Mouse (Mus musculus) midbrain, embryonic 11.5 days (tissue): ENCODE data around the gene Olfr1338. TPM values are rescaled to one million over a fixed set of nuclear protein-coding genes. Genes with fewer than 3 reads are reported as not detected.

ENCODE experiments used
- ATAC-seq: fragments of 200-750 bp; cut with Nextera tagmentation; 2 replicates; pipeline ENCODE4 v1.8.0; 2017; ENCODE audit warnings: moderate TSS enrichment, moderate library complexity; ENCODE audit not compliant: low FRiP score
- DNase-seq: peaks from one replicate; pipeline ENCODE4 v3.0.0; 2015; ENCODE audit warnings: low spot score; ENCODE audit errors: missing footprints
- H3K27ac ChIP-seq: fragments of 300-500 bp; sonication (generic); 2 replicates; pipeline ENCODE4 v1.5.1; 2014; ENCODE audit warnings: low read depth, low read length
- H3K27me3 ChIP-seq: fragments of 300-500 bp; sonication (generic); 2 replicates; pipeline ENCODE4 v1.6.1; 2014; ENCODE audit warnings: mild to moderate bottlenecking, low read length, moderate library complexity, mixed read lengths; ENCODE audit not compliant: control insufficient read depth, insufficient read depth
- H3K36me3 ChIP-seq: fragments of 300-500 bp; sonication (generic); 2 replicates; pipeline ENCODE4 v1.6.1; 2014; ENCODE audit warnings: mild to moderate bottlenecking, low read length, moderate library complexity, mixed read lengths; ENCODE audit not compliant: control insufficient read depth, insufficient read depth
- H3K4me1 ChIP-seq: fragments of 300-500 bp; sonication (generic); 2 replicates; pipeline ENCODE4 v1.6.1; 2014; ENCODE audit warnings: low read length; ENCODE audit not compliant: control insufficient read depth, insufficient read depth
- H3K4me2 ChIP-seq: fragments of 300-500 bp; sonication (generic); 2 replicates; pipeline ENCODE4 v1.6.1; 2014; ENCODE audit warnings: mild to moderate bottlenecking, moderate library complexity
- H3K4me3 ChIP-seq: fragments of 300-500 bp; sonication (generic); 2 replicates; pipeline ENCODE4 v1.5.1; 2014; ENCODE audit warnings: low read depth, low read length
- H3K9ac ChIP-seq: fragments of 300-500 bp; sonication (generic); 2 replicates; pipeline ENCODE4 v1.6.1; 2014; ENCODE audit warnings: low read length
- H3K9me3 ChIP-seq: fragments of 300-500 bp; sonication (generic); 2 replicates; pipeline ENCODE4 v1.6.1; 2016; ENCODE audit warnings: low read length; ENCODE audit not compliant: control insufficient read depth
- WGBS: fragments of 180-500 bp; shearing (Covaris S2); extraction: QIAGEN DNeasy Blood & Tissue Kit; methylation state at CpG from one replicate; pipeline ENCODE4 v1.1.7; 2014; 5-methylcytosine and 5-hydroxymethylcytosine counted together
- polyA plus RNA-seq: library from polyadenylated mRNA; unstranded; fragments of >200 nt; fragmentation: Nextera tagmentation; extraction: Ambion mirVana; gene quantifications from 2 replicates; pipeline ENCODE4 v1.2.1, GENCODE M21; 2014

Olfr1338 gene
- polyA plus RNA-seq, 1 experiment from 2014 or later, result not detected

GRCm38 (mm10) chr4:118711656-118712055 is 46.9 kb downstream of the Olfr1338 start:
- 22% methylated on average over 1 of the region's 1 CpGs for WGBS
- ATAC-seq (no peak), DNase-seq (no peak)
- H3K9ac ChIP-seq, result no peak overlapping the region
- H3K4me1 ChIP-seq, result no peaks in the 10 kb centered on the region
- H3K27me3 ChIP-seq, result no peaks in the 10 kb centered on the region
- H3K4me2 ChIP-seq, result no peak overlapping the region
- H3K4me3 ChIP-seq, result no peak overlapping the region
- H3K9me3 ChIP-seq, result no peaks in the 10 kb centered on the region
- H3K27ac ChIP-seq, result no peak overlapping the region
- H3K36me3 ChIP-seq, result no peaks in the 10 kb centered on the region

- Histone ChIP-seq H3K4me1 (no peaks in the 10 kb centered on the region), H3K36me3 (no peaks in the 10 kb centered on the region), H3K9ac (no peak overlapping the region), H3K27me3 (no peaks in the 10 kb centered on the region), H3K4me3 (no peak overlapping the region), H3K9me3 (no peaks in the 10 kb centered on the region), H3K4me2 (no peak overlapping the region), H3K27ac (no peak overlapping the region)
- DNase-seq (no peak), ATAC-seq (no peak)
- WGBS, result 84% methylated on average over 5 of the region's 5 CpGs
These were observed 50.5 kb downstream of the Olfr1338 start for GRCm38 (mm10) chr4:118708086-118708485.

GRCm38 (mm10) chr4:118703223-118703622 is 55.3 kb downstream of the Olfr1338 start, which contains the start of gene Olfr1341:
Gene Olfr1341, plus strand, starts transcription at chr4:118703523.
- Histone ChIP-seq H3K36me3 (no peaks in the 10 kb centered on the region), H3K9me3 (no peaks in the 10 kb centered on the region), H3K9ac (no peak within 1 kb of the TSS), H3K4me3 (no peak within 1 kb of the TSS), H3K4me2 (no peak within 1 kb of the TSS), H3K27ac (no peak within 1 kb of the TSS), H3K4me1 (no peaks in the 10 kb centered on the region), H3K27me3 (no peaks in the 10 kb centered on the region)
- no peak for ATAC-seq
- 83% methylated on average over 3 of the region's 3 CpGs for WGBS
- DNase-seq, result no peak

Other genes starting within 250 kb of the Olfr1338 start
- 0.42 and 0.46 TPM in 2 replicates for gene 2610528J11Rik, start 231.7 kb downstream of the Olfr1338 start, polyA plus RNA-seq
- 0.11 and 0.22 TPM in 2 replicates for gene Tmem125, start 214.7 kb downstream of the Olfr1338 start, polyA plus RNA-seq
- 1.0 and 1.2 TPM in 2 replicates for gene Cfap57, start 138.0 kb downstream of the Olfr1338 start, polyA plus RNA-seq
- 183 and 197 TPM in 2 replicates for gene Ebna1bp2, start 137.9 kb downstream of the Olfr1338 start, polyA plus RNA-seq
- gene Olfr62, start 99.8 kb downstream of the Olfr1338 start, polyA plus RNA-seq, result not detected in 2 replicates
- not detected in 2 replicates for gene Olfr1342, start 66.0 kb downstream of the Olfr1338 start, polyA plus RNA-seq
- gene Olfr1341, start 55.2 kb downstream of the Olfr1338 start, polyA plus RNA-seq, result not detected in 2 replicates
- gene Olfr1340, start 38.6 kb downstream of the Olfr1338 start, polyA plus RNA-seq, result not detected in 2 replicates
- not detected in 2 replicates for gene Olfr1339, start 26.6 kb downstream of the Olfr1338 start, polyA plus RNA-seq
- not detected in 2 replicates for gene Olfr1337, start 23.8 kb upstream of the Olfr1338 start, polyA plus RNA-seq
- not detected in 2 replicates for gene Olfr1335, start 51.2 kb upstream of the Olfr1338 start, polyA plus RNA-seq
- gene Olfr1333, start 77.5 kb upstream of the Olfr1338 start, polyA plus RNA-seq, result not detected in 2 replicates
- gene Olfr1331, start 105.9 kb upstream of the Olfr1338 start, polyA plus RNA-seq, result not detected in 2 replicates
- not detected in 2 replicates for gene Olfr1330, start 129.9 kb upstream of the Olfr1338 start, polyA plus RNA-seq
- gene Olfr1329, start 158.7 kb upstream of the Olfr1338 start, polyA plus RNA-seq, result not detected in 2 replicates
- gene Olfr1328, start 179.9 kb upstream of the Olfr1338 start, polyA plus RNA-seq, result not detected in 2 replicates
- gene Lao1, start 202.8 kb upstream of the Olfr1338 start, polyA plus RNA-seq, result not detected in 2 replicates